Mouse (Mus musculus) left cerebral cortex, postnatal 10 days (tissue): ENCODE measurements around the gene Zfp574. TPM values are rescaled to one million over a fixed set of nuclear protein-coding genes. Genes with fewer than 3 reads are reported as not detected.

Experiments
- microRNA-seq: library from miRNA; unstranded; fragments of <30 nt; microRNA quantifications from one replicate; pipeline ENCODE4 v1.2.0, GENCODE M21; 2022
- total RNA-seq, 2 experiments: library from RNA; stranded (reverse); gene quantifications; 2 replicates each; pipeline ENCODE4 v1.2.3; 2021

The Zfp574 gene
- total RNA-seq, 2 experiments from 2014 or later, result 26.0 to 27.1 TPM

Small RNA genes lying within 50 kb of the gene (microRNA-seq; reads per million reads assigned to microRNA genes)
- gene Mir6537, result not detected

Other genes with a start within 250 kb of the Zfp574 start
- gene Gm9844, start 210.4 kb upstream of the Zfp574 start, total RNA-seq, result 1 to 10 TPM in 1 of 2 experiments, not detected in 1; 3.8 TPM
- not detected for gene Lypd4, start 202.6 kb upstream of the Zfp574 start, total RNA-seq
- not detected for gene Dmrtc2, start 202.5 kb upstream of the Zfp574 start, total RNA-seq
- 100 to 1,000 TPM; 577 to 615 TPM for gene Rps19, start 188.2 kb upstream of the Zfp574 start, total RNA-seq
- gene Cd79a, start 175.2 kb upstream of the Zfp574 start, total RNA-seq, result under 1 TPM; 0.30 TPM
- gene Arhgef1, start 169.7 kb upstream of the Zfp574 start, total RNA-seq, result 10 to 100 TPM; 88.1 to 89.2 TPM
- gene Gm4881, start 128.1 kb upstream of the Zfp574 start, total RNA-seq, result not detected
- gene Rabac1, start 99.8 kb upstream of the Zfp574 start, total RNA-seq, result 100 to 1,000 TPM; 293 to 300 TPM
- gene Atp1a3, start 66.6 kb upstream of the Zfp574 start, total RNA-seq, result 1,000 to 10,000 TPM; 2,078 to 2,206 TPM
- 100 to 1,000 TPM; 226 to 237 TPM for gene Grik5, start 221 bp upstream of the Zfp574 start, total RNA-seq
- 10 to 100 TPM; 11.0 to 14.1 TPM for gene Pou2f2, start 107.2 kb downstream of the Zfp574 start, total RNA-seq
- gene Dedd2, start 148.0 kb downstream of the Zfp574 start, total RNA-seq, result 10 to 100 TPM; 22.7 to 23.8 TPM
- 1 to 10 TPM; 7.8 to 8.5 TPM for gene Zfp526, start 148.9 kb downstream of the Zfp574 start, total RNA-seq
- 100 to 1,000 TPM; 205 TPM for gene Gsk3a, start 165.3 kb downstream of the Zfp574 start, total RNA-seq
- gene Erf, start 178.2 kb downstream of the Zfp574 start, total RNA-seq, result 10 to 100 TPM; 47.7 to 55.1 TPM
- gene Cic, start 195.1 kb downstream of the Zfp574 start, total RNA-seq, result 100 to 1,000 TPM; 244 to 271 TPM
- gene Pafah1b3, start 225.4 kb downstream of the Zfp574 start, total RNA-seq, result 10 to 100 TPM; 64.1 to 67.5 TPM
- under 1 TPM in 1 of 2 experiments, not detected in 1; 0.28 TPM for gene Prr19, start 228.8 kb downstream of the Zfp574 start, total RNA-seq
- gene Tmem145, start 233.5 kb downstream of the Zfp574 start, total RNA-seq, result 10 to 100 TPM; 89.2 to 91.0 TPM
- 10 to 100 TPM; 90.4 to 91.8 TPM for gene Megf8, start 244.6 kb downstream of the Zfp574 start, total RNA-seq